Mouse (Mus musculus) embryonic facial prominence, embryonic 15.5 days (tissue): Measurements from ENCODE around the gene Lyve1. TPM values are rescaled to one million over a fixed set of nuclear protein-coding genes. Genes with fewer than 3 reads are reported as not detected.

Experiments used
- ATAC-seq: fragments of 200-750 bp; cut with Nextera tagmentation; 2 replicates; pipeline ENCODE4 v1.8.0; 2017; ENCODE audit warnings: low read depth, moderate TSS enrichment; ENCODE audit not compliant: insufficient number of reproducible peaks, low FRiP score, low TSS enrichment
- H3K27ac ChIP-seq: fragments of 300-500 bp; sonication (generic); replicated peaks from 2 replicates; pipeline ENCODE4 v1.5.1; 2015; ENCODE audit warnings: mild to moderate bottlenecking, inconsistent platforms
- H3K27me3 ChIP-seq: fragments of 300-500 bp; sonication (generic); 2 replicates; pipeline ENCODE4 v1.6.1; 2015; ENCODE audit warnings: inconsistent platforms
- H3K36me3 ChIP-seq: fragments of 300-500 bp; sonication (generic); 2 replicates; pipeline ENCODE4 v1.6.1; 2015; ENCODE audit warnings: mild to moderate bottlenecking, inconsistent platforms
- H3K4me1 ChIP-seq: fragments of 300-500 bp; sonication (generic); 2 replicates; pipeline ENCODE4 v1.6.1; 2015; ENCODE audit warnings: inconsistent platforms
- H3K4me2 ChIP-seq: fragments of 300-500 bp; sonication (generic); replicated peaks from 2 replicates; pipeline ENCODE4 v1.6.1; 2015; ENCODE audit warnings: mild to moderate bottlenecking, inconsistent platforms
- H3K4me3 ChIP-seq: fragments of 300-500 bp; sonication (generic); replicated peaks from 2 replicates; pipeline ENCODE4 v1.5.1; 2015; ENCODE audit warnings: mild to moderate bottlenecking, inconsistent platforms
- H3K9ac ChIP-seq: fragments of 300-500 bp; sonication (generic); 2 replicates; pipeline ENCODE4 v1.6.1; 2015; ENCODE audit warnings: inconsistent platforms
- H3K9me3 ChIP-seq: fragments of 300-500 bp; sonication (generic); replicated peaks from 2 replicates; pipeline ENCODE4 v1.6.1; 2016; ENCODE audit warnings: inconsistent platforms
- WGBS: fragments of 180-500 bp; shearing (Covaris S2); methylation state at CpG from one replicate; pipeline ENCODE4 v1.1.7; 2015; 5-methylcytosine and 5-hydroxymethylcytosine counted together
- microRNA-seq: library from miRNA; unstranded; fragments of <30 nt; microRNA quantifications from one replicate; pipeline ENCODE4, GENCODE M21; 2016; ENCODE audit warnings: borderline number of aligned reads
- polyA plus RNA-seq: library from polyadenylated mRNA; unstranded; fragments of >200 nt; fragmentation: Nextera tagmentation; extraction: Ambion mirVana; gene quantifications from 2 replicates; pipeline ENCODE4 v1.2.1, GENCODE M21; 2015

Gene Lyve1
- polyA plus RNA-seq, 1 experiment from 2014 or later = 14.4 TPM

GRCm38 (mm10) chr7:110808962-110809361 lies 54.1 kb downstream of the Lyve1 start:
- no peak overlapping the region for H3K9ac ChIP-seq
- 18% methylated on average over 3 of the region's 3 CpGs for WGBS
- H3K4me2 ChIP-seq = no peak overlapping the region
- 0 out of 2 replicates have a peak, but pooled peaks cover 3% of the 10 kb centered on the region for H3K36me3 ChIP-seq
- ATAC-seq = peak; percentile 73
- no peaks in the 10 kb centered on the region for H3K9me3 ChIP-seq
- peaks cover 18% of the 10 kb centered on the region for H3K4me1 ChIP-seq
- H3K27ac ChIP-seq = peak overlapping the region; percentile 78
- no peaks in the 10 kb centered on the region for H3K27me3 ChIP-seq
- H3K4me3 ChIP-seq = no peak overlapping the region

- H3K9ac ChIP-seq = no peak overlapping the region
- H3K27ac ChIP-seq = no peak overlapping the region
- WGBS = 87% methylated on average over 13 of the region's 13 CpGs
- no peak for ATAC-seq
- no peaks in the 10 kb centered on the region for H3K9me3 ChIP-seq
- H3K36me3 ChIP-seq = 0 out of 2 replicates have a peak, but pooled peaks cover 3% of the 10 kb centered on the region
- H3K27me3 ChIP-seq = no peaks in the 10 kb centered on the region
- peaks cover 18% of the 10 kb centered on the region for H3K4me1 ChIP-seq
- H3K4me3 ChIP-seq = no peak overlapping the region
- no peak overlapping the region for H3K4me2 ChIP-seq
Measured at GRCm38 (mm10) chr7:110807460-110808030, 55.5 kb downstream of the Lyve1 start.

GRCm38 (mm10) chr7:110804266-110804665 lies 58.8 kb downstream of the Lyve1 start:
- H3K27ac ChIP-seq = no peak overlapping the region
- 61% methylated on average over 3 of the region's 3 CpGs for WGBS
- no peak for ATAC-seq

GRCm38 (mm10) chr7:110803131-110803530 lies 59.9 kb downstream of the Lyve1 start:
- H3K4me1 ChIP-seq = 0 out of 2 replicates have a peak, but pooled peaks cover 11% of the 10 kb centered on the region
- H3K36me3 ChIP-seq = no peaks in the 10 kb centered on the region
- ATAC-seq = no peak
- no peak overlapping the region for H3K4me3 ChIP-seq
- no peak overlapping the region for H3K9ac ChIP-seq
- no peaks in the 10 kb centered on the region for H3K9me3 ChIP-seq
- H3K27me3 ChIP-seq = no peaks in the 10 kb centered on the region
- H3K27ac ChIP-seq = no peak overlapping the region
- no peak overlapping the region for H3K4me2 ChIP-seq
- 95% methylated on average over 10 of the region's 10 CpGs for WGBS

More at GRCm38 (mm10) chr7:110804266-110804665, 58.8 kb downstream of the Lyve1 start:
- Histone ChIP-seq H3K4me3 (no peak overlapping the region), H3K4me2 (no peak overlapping the region), H3K36me3 (no peaks in the 10 kb centered on the region), H3K27me3 (no peaks in the 10 kb centered on the region), H3K9me3 (no peaks in the 10 kb centered on the region), H3K4me1 (peaks cover 9% of the 10 kb centered on the region), H3K9ac (no peak overlapping the region)

GRCm38 (mm10) chr7:110801028-110801427 lies 62.0 kb downstream of the Lyve1 start:
- H3K4me3 ChIP-seq = no peak overlapping the region

More at GRCm38 (mm10) chr7:110801028-110801427, 62.0 kb downstream of the Lyve1 start:
- Histone ChIP-seq H3K4me2 (no peak overlapping the region), H3K9me3 (no peaks in the 10 kb centered on the region), H3K27me3 (no peaks in the 10 kb centered on the region), H3K4me1 (peaks cover 17% of the 10 kb centered on the region; the same call in 1 of the 2 replicates), H3K36me3 (no peaks in the 10 kb centered on the region), H3K27ac (no peak overlapping the region), H3K9ac (no peak overlapping the region)
- WGBS = 2% methylated on average over 4 of the region's 4 CpGs
- no peak for ATAC-seq

Small RNA genes within 50 kb of the gene (microRNA-seq; reads per million reads assigned to microRNA genes)
- gene Gm47282 = not detected

Other genes starting within 250 kb of the Lyve1 start
- 27.7 and 28.4 TPM in 2 replicates for gene Sbf2, start 248.3 kb downstream of the Lyve1 start, polyA plus RNA-seq
- 5.5 and 5.6 TPM in 2 replicates for gene Adm, start 235.6 kb downstream of the Lyve1 start, polyA plus RNA-seq
- 10.6 and 11.1 TPM in 2 replicates for gene Ampd3, start 95.0 kb downstream of the Lyve1 start, polyA plus RNA-seq
- 21.4 and 22.5 TPM in 2 replicates for gene Rnf141, start 18.8 kb downstream of the Lyve1 start, polyA plus RNA-seq
- 1.3 and 2.1 TPM in 2 replicates for gene Mrvi1, start 119.2 kb upstream of the Lyve1 start, polyA plus RNA-seq
- gene Ctr9, start 165.7 kb upstream of the Lyve1 start, polyA plus RNA-seq = 62.9 and 65.0 TPM in 2 replicates
- gene Eif4g2, start 219.8 kb upstream of the Lyve1 start, polyA plus RNA-seq = 672 and 714 TPM in 2 replicates